Comparison of ENCODE assay signal across 8 mouse cellular contexts in the genomic region with DNA sequence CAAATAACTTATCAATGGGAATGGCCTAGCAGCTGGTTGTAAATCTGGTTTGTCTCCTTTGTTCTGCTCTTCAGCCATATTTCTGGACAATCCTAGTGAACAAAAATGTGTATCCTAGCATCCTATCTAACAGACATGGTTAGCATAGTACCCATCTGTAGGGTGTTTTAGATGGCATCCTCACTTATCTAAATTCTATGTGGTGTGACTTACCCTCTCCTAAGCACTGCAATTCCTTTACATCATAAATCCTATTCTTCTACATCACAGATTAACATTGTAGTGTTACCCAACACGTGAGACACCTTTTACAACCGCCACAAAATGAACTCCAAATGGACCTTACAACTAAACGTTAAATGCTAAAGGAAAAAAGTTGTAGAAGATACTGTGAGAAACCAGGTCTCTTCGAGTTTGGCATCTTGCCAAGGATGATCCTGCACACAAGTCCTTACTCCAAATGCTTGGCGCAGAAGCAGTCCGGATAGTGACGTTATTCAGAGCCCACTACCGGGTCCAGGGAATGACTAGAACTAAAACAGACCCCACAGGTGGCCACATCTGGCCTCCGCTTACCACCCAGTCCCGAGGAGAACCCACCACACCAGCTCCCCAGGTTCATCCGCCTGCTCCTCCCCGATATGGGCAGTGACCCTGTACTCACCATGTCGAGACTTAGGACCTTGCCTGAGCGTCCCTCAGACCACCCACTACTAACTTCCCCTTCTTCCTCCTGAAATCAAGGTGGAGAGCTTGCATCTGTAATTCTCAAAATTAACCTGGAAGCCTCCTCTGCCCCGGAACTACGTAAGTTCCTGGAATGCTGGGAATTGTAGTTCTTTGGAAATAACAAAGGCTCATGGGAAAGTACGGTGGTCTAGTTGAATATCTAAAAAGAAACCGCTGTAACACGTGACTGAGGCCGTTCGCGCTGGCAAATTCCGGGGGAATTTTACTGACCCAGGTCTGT. TPM values are rescaled to one million over a fixed set of nuclear protein-coding genes. Genes with fewer than 3 reads are reported as not detected.
DNase-seq lines count a peak whose midpoint lies in the region; ATAC-seq and TF ChIP-seq lines count a peak whose summit lies in the region.

Gene Zfp933 (minus strand): TSS at position 753 of the 970 bp plus-strand sequence.

- peak within 1 kb of the TSS; percentile 72 for H3K4me3 ChIP-seq in embryonic facial prominence, embryonic 13.5 days
- H3K4me3 ChIP-seq in limb, embryonic 10.5 days: peak within 1 kb of the TSS; percentile 71
- H3K4me3 ChIP-seq in midbrain, embryonic 12.5 days: peak within 1 kb of the TSS; percentile 64
- H3K4me3 ChIP-seq in small intestine, adult 2 months (ENCODE audit: low read depth, low read length): peak within 1 kb of the TSS; percentile 82

- peak within 1 kb of the TSS; percentile 76 for H3K9ac ChIP-seq in embryonic facial prominence, embryonic 13.5 days
- peak within 1 kb of the TSS; percentile 63 for H3K9ac ChIP-seq in midbrain, embryonic 12.5 days (replicated peaks)

- 3% methylated on average over 23 of the region's 23 CpGs for WGBS in embryonic facial prominence, embryonic 13.5 days
- WGBS in limb, embryonic 10.5 days: 4% methylated on average over 23 of the region's 23 CpGs
- WGBS in midbrain, embryonic 12.5 days: 5% methylated on average over 23 of the region's 23 CpGs
- WGBS in small intestine, adult 2 months: 2% methylated on average over 23 of the region's 23 CpGs

- 0 out of 2 replicates have a peak within 1 kb of the TSS, but pooled peaks have one; percentile 40 for H3K27ac ChIP-seq in embryonic facial prominence, embryonic 13.5 days
- H3K27ac ChIP-seq in limb, embryonic 10.5 days: peak within 1 kb of the TSS; percentile 85
- no peak within 1 kb of the TSS for H3K27ac ChIP-seq in midbrain, embryonic 12.5 days (replicated peaks)
- no peak within 1 kb of the TSS for H3K27ac ChIP-seq in small intestine, adult 2 months (ENCODE audit: insufficient read depth, low read depth, low read length)

- no peak for TF ChIP-seq POLR2A in small intestine, adult 2 months (IDR thresholded peaks at IDR 0.05; ENCODE audit: low read depth, low read length)

- no peaks in the 10 kb centered on the region for H3K27me3 ChIP-seq in embryonic facial prominence, embryonic 13.5 days
- no peaks in the 10 kb centered on the region for H3K27me3 ChIP-seq in limb, embryonic 10.5 days (ENCODE audit: low read depth, poor library complexity, severe bottlenecking)
- no peaks in the 10 kb centered on the region for H3K27me3 ChIP-seq in midbrain, embryonic 12.5 days
- no peaks in the 10 kb centered on the region for H3K27me3 ChIP-seq in small intestine, adult 2 months (ENCODE audit: control insufficient read depth, insufficient read depth, low read length)

- H3K36me3 ChIP-seq in embryonic facial prominence, embryonic 13.5 days: peaks cover 37% of the 10 kb centered on the region
- peaks cover 17% of the 10 kb centered on the region for H3K36me3 ChIP-seq in limb, embryonic 10.5 days
- peaks cover 16% of the 10 kb centered on the region for H3K36me3 ChIP-seq in midbrain, embryonic 12.5 days
- peaks cover 2% of the 10 kb centered on the region for H3K36me3 ChIP-seq in small intestine, adult 2 months (ENCODE audit: control insufficient read depth, insufficient read depth, low read length)

- H3K4me2 ChIP-seq in embryonic facial prominence, embryonic 13.5 days: peak within 1 kb of the TSS; percentile 77
- peak within 1 kb of the TSS; percentile 58 for H3K4me2 ChIP-seq in midbrain, embryonic 12.5 days (replicated peaks)

- peaks cover 11% of the 10 kb centered on the region; the same call in 1 of the 2 replicates for H3K4me1 ChIP-seq in embryonic facial prominence, embryonic 13.5 days
- peaks cover 14% of the 10 kb centered on the region for H3K4me1 ChIP-seq in limb, embryonic 10.5 days
- peaks cover 11% of the 10 kb centered on the region for H3K4me1 ChIP-seq in midbrain, embryonic 12.5 days
- no peaks in the 10 kb centered on the region for H3K4me1 ChIP-seq in small intestine, adult 2 months (ENCODE audit: control insufficient read depth, insufficient read depth, insufficient read length, low read length)

- no peak for TF ChIP-seq CTCF in small intestine, adult 2 months (IDR thresholded peaks at IDR 0.05; ENCODE audit: extremely low read depth, insufficient read length, insufficient replicate concordance, low read depth, low read length)

- ATAC-seq in embryonic facial prominence, embryonic 13.5 days (ENCODE audit: insufficient number of reproducible peaks, insufficient read depth, low FRiP score, low TSS enrichment, low read depth): peak; percentile 82
- peak; percentile 92 for ATAC-seq in midbrain, embryonic 12.5 days (ENCODE audit: low FRiP score, low read depth)

- peak; percentile 96 for DNase-seq in 416B (ENCODE audit: low read depth)
- DNase-seq in adrenal gland, postnatal 14 days: peak; percentile 77
- peak; percentile 91 for DNase-seq in heart, adult 18-20 months
- peak; percentile 77 for DNase-seq in kidney, adult 18-20 months
- peak; percentile 63 for DNase-seq in limb, embryonic 10.5 days (ENCODE audit: low spot score)

- H3K9me3 ChIP-seq in embryonic facial prominence, embryonic 13.5 days: peaks cover 23% of the 10 kb centered on the region
- H3K9me3 ChIP-seq in limb, embryonic 10.5 days (replicated peaks): no peaks in the 10 kb centered on the region
- peaks cover 15% of the 10 kb centered on the region for H3K9me3 ChIP-seq in midbrain, embryonic 12.5 days

RNA-seq across cellular contexts. Expression of gene Zfp933, which starts in this region (rescaled TPM):
- total RNA-seq in adrenal gland, postnatal 14 days (2021): 21.0 and 28.2 TPM in 2 replicates
- 7.9 and 8.6 TPM in 2 replicates for polyA plus RNA-seq in embryonic facial prominence, embryonic 13.5 days (2015; fragmentation: Nextera tagmentation; extraction: Ambion mirVana)
- 10 to 100 TPM in 1 of 2 experiments, 1 to 10 TPM in 1; 9.8 to 10.9 TPM for total RNA-seq in heart, adult 18-20 months (2021)
- polyA plus RNA-seq in limb, embryonic 10.5 days (2016; fragmentation: Nextera tagmentation; extraction: Ambion mirVana): 5.2 and 5.4 TPM in 2 replicates
- polyA plus RNA-seq in midbrain, embryonic 12.5 days (2016; fragmentation: Nextera tagmentation; extraction: Ambion mirVana): 4.9 and 6.7 TPM in 2 replicates
- 0.05 and 0.13 TPM in 2 replicates for polyA plus RNA-seq in small intestine, adult 2 months (2012; rRNA removed)

Comparison
In these comparisons a context has a peak if more than half of its experiments do, and no peak if none do; other contexts are left out.
1. H3K27ac ChIP-seq: peak in embryonic facial prominence, embryonic 13.5 days (single experiment) and limb, embryonic 10.5 days (single experiment); none in midbrain, embryonic 12.5 days (single experiment) and small intestine, adult 2 months (single experiment).
2. Peak in every context shown above with its lines, with median percentiles within 50 percentile points of each other: DNase-seq and H3K4me3 ChIP-seq.